Mouse (Mus musculus): ENCODE measurements around the gene Fam120b. TPM values are rescaled to one million over a fixed set of nuclear protein-coding genes. Genes with fewer than 3 reads are reported as not detected.
A peak's percentile ranks its signal among the peaks of the same experiment; 100 is the strongest.

The Fam120b gene
- polyA plus RNA-seq, 1 experiment from 2014 or later = 13.0 TPM

DNA sequence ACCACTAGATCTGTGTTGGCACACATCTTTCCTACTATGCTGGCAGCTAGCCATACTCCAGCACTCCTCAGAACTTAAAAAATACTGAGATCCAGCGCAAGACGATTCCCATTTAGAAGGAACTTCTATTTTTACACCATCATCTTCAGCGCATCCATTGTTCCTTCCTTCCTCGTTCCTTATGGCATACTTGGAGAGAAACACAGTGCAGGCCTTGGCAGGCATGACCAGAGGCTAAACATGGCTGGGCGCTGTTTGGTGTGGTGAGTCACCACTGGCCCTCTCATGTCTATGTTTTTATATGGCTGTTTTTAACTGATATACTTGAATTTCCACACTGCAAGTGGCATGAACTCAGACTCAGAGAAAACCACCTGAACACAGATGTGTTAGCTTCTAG is 30.4 kb upstream of the Fam120b start:
- H3K4me1 ChIP-seq (replicated peaks; ENCODE audit: control insufficient read depth, insufficient read depth, low read length) = no peaks in the 10 kb centered on the region
- DNase-seq (ENCODE audit: low spot score) (no peak), ATAC-seq (replicated peaks; ENCODE audit: low FRiP score) (no peak)
- H3K27me3 ChIP-seq (replicated peaks; ENCODE audit: control insufficient read depth, insufficient read depth, low read length) = peaks cover 8% of the 10 kb centered on the region; the same call in 1 of the 2 replicates
- H3K27ac ChIP-seq (ENCODE audit: low read depth, low read length) = no peak overlapping the region
- WGBS = 71% methylated on average over 5 of the region's 5 CpGs
- no peaks in the 10 kb centered on the region for H3K9me3 ChIP-seq (ENCODE audit: control insufficient read depth, low read length)
- H3K9ac ChIP-seq (ENCODE audit: low read depth, low read length) = no peak overlapping the region
- no peaks in the 10 kb centered on the region for H3K36me3 ChIP-seq (ENCODE audit: control insufficient read depth, insufficient read depth, low read length)
- H3K4me3 ChIP-seq (ENCODE audit: low read depth, low read length) = no peak overlapping the region
- no peak overlapping the region for H3K4me2 ChIP-seq

DNA sequence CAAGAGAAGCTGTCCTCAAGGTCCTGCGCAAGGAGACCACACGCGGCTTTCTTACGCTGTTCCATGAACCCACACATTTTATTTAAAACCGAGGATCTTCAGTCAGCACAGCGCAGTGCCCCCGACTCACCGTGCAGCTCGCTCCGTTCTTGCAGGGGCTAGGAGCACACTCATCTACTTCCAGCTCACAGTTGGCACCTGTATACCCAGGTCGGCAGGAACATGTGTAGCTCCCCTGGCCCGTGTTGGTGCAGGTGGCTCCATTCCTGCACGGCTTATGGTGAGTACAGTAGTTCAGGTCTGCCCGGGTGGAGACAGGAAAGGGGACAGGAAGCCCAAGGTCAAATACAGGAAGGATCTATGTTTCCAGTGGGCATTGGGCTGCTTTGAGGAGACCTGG is 25.6 kb upstream of the Fam120b start:
- H3K36me3 ChIP-seq (ENCODE audit: control insufficient read depth, insufficient read depth, low read length) = no peaks in the 10 kb centered on the region
- no peaks in the 10 kb centered on the region; the same call in 1 of the 2 replicates for H3K4me1 ChIP-seq (replicated peaks; ENCODE audit: control insufficient read depth, insufficient read depth, low read length)
- ATAC-seq (replicated peaks; ENCODE audit: low FRiP score) (no peak), DNase-seq (ENCODE audit: low spot score) (peak; percentile 21)
- H3K4me3 ChIP-seq (ENCODE audit: low read depth, low read length) = no peak overlapping the region
- WGBS = 81% methylated on average over 14 of the region's 14 CpGs
- H3K4me2 ChIP-seq = no peak overlapping the region; the same call in 1 of the 2 replicates
- no peak overlapping the region for H3K9ac ChIP-seq (ENCODE audit: low read depth, low read length)
- H3K9me3 ChIP-seq (ENCODE audit: control insufficient read depth, low read length) = no peaks in the 10 kb centered on the region
- peaks cover 44% of the 10 kb centered on the region for H3K27me3 ChIP-seq (replicated peaks; ENCODE audit: control insufficient read depth, insufficient read depth, low read length)
- no peak overlapping the region for H3K27ac ChIP-seq (ENCODE audit: low read depth, low read length)

DNA sequence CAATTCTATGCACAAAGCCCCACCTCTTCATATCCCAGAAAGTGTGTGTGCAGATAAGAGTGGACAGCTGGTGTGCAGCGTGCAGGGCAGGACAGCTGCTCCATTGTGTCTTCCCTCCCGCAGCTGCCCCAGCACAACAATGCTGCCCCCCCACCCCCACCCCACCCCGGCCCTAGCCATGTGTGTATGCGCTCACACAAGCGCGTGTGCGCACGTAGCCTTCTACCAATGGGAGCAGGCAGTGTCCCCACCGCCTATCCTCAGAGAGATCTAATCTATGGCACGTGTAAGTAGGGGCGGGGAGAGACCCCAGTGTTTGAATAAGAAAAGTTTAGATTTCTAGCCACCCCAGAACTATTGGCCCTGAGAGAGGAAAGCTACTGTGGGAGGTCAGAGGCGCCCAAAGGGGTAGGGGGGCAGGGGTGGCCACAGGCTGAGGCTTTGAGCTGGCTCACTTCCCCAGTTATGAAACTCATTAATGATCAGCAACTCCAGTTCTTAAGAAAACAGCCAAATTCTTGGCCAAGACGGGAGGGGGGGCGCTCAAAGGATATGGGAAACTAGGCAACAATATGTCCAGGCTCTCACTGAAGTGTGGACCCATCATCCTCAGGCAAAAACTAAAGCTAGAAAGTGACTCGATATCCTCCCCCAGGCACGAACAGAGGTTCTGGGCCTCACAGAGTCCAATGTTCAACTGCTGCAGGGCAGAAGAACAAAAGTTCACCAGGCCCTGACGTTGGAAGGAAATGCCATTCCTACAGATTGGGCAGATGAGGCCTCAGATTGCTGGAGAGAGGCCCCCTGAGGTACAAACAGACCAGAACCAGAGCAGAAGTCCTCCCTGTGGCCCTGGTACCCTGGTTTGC is 23.8 kb upstream of the Fam120b start:
- DNase-seq (ENCODE audit: low spot score) (peak; percentile 30), ATAC-seq (replicated peaks; ENCODE audit: low FRiP score) (no peak; the same call in 1 of the 2 replicates)
- WGBS = 48% methylated on average over 17 of the region's 17 CpGs
- no peak overlapping the region; the same call in 1 of the 2 replicates for H3K4me2 ChIP-seq
- no peaks in the 10 kb centered on the region for H3K9me3 ChIP-seq (ENCODE audit: control insufficient read depth, low read length)
- no peak overlapping the region for H3K27ac ChIP-seq (ENCODE audit: low read depth, low read length)
- H3K27me3 ChIP-seq (replicated peaks; ENCODE audit: control insufficient read depth, insufficient read depth, low read length) = peaks cover 62% of the 10 kb centered on the region
- H3K36me3 ChIP-seq (ENCODE audit: control insufficient read depth, insufficient read depth, low read length) = no peaks in the 10 kb centered on the region
- H3K9ac ChIP-seq (ENCODE audit: low read depth, low read length) = no peak overlapping the region
- H3K4me1 ChIP-seq (replicated peaks; ENCODE audit: control insufficient read depth, insufficient read depth, low read length) = no peaks in the 10 kb centered on the region; the same call in 1 of the 2 replicates
- H3K4me3 ChIP-seq (ENCODE audit: low read depth, low read length) = no peak overlapping the region

DNA sequence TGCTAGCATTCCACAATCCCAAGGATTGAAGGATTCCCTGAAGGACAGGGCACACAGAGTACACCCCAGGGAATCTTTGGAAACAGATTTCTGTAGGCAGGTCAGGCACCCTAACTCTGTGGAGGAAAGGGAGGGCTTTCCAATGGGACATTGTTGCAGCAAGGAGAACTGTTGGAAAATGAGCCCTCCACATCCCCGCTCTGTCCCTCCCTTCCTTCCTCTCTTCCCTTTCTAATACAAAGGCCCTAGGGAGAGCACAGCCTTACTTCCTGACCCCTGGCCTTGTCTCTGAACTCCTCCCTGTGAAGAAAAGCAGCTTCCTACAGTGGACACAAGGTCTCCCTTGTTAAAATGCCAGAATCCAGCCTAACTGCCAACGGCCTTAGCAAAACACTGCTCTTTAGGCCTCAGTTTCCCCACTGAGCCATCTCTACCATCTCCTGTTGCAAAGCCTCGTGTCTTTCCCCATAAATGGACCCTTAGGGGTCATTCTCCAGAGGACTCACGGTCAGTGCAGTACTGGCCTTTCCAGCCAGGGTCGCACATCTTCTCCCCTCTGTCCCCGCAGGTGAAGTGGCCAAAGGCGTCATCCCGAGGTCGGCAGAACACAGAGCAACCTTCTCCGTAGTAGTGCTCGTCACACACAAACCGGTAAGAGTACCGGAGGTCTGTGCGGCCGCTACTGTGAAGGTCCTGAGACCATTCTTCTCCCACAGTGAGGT is 22.9 kb upstream of the Fam120b start:
- H3K9me3 ChIP-seq (ENCODE audit: control insufficient read depth, low read length) = no peaks in the 10 kb centered on the region
- peaks cover 71% of the 10 kb centered on the region for H3K27me3 ChIP-seq (replicated peaks; ENCODE audit: control insufficient read depth, insufficient read depth, low read length)
- no peaks in the 10 kb centered on the region; the same call in 1 of the 2 replicates for H3K4me1 ChIP-seq (replicated peaks; ENCODE audit: control insufficient read depth, insufficient read depth, low read length)
- H3K9ac ChIP-seq (ENCODE audit: low read depth, low read length) = no peak overlapping the region
- no peak overlapping the region; the same call in 1 of the 2 replicates for H3K4me2 ChIP-seq
- ATAC-seq (replicated peaks; ENCODE audit: low FRiP score) (no peak), DNase-seq (ENCODE audit: low spot score) (peak; percentile 33)
- no peaks in the 10 kb centered on the region for H3K36me3 ChIP-seq (ENCODE audit: control insufficient read depth, insufficient read depth, low read length)
- H3K27ac ChIP-seq (ENCODE audit: low read depth, low read length) = no peak overlapping the region
- WGBS = 60% methylated on average over 15 of the region's 15 CpGs
- H3K4me3 ChIP-seq (ENCODE audit: low read depth, low read length) = no peak overlapping the region

DNA sequence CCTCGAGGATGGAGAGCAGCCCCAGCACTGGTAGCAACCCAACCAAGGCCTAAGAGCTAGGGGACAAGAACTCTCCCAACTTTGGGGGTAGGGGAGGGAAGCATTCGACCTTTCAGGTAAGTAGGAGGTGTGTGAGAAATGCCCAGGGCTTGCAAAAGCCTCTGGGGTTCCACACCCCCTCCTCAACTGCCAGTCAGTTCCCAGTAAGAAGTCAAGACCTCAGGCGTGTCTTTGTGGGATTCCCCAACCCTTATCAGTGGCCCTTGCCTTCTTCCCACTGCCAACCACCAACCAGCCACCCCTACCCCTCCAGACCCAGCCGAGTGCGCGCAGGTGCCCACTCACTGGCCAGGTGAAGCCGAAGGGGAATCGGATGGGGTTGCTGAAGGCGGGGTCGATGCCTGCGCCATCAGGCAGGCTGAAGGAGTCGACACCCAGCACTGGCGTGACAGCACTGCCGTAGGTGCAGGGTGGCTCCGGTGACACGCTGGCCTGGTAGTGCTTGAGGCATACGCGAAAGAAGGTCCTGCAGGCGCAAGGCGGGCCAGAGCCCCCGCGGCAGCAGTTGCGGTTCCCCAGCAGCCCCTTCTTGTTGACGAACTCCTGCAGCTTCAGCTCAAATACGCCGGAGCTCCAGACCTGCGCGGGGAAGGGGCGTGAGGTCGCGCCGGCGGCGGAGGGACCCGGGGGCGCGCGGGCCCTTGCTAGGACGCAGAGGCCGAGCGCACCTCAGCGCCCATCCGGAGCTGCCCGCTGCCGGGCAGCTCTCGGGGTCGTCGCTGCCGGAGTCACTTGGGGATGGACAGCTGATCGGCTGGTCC is 21.5 kb upstream of the Fam120b start:
- Histone ChIP-seq H3K27me3 (replicated peaks; ENCODE audit: control insufficient read depth, insufficient read depth, low read length) (peaks cover 83% of the 10 kb centered on the region), H3K4me3 (ENCODE audit: low read depth, low read length) (peak overlapping the region; percentile 58), H3K4me1 (replicated peaks; ENCODE audit: control insufficient read depth, insufficient read depth, low read length) (no peaks in the 10 kb centered on the region; the same call in 1 of the 2 replicates), H3K9me3 (ENCODE audit: control insufficient read depth, low read length) (no peaks in the 10 kb centered on the region), H3K27ac (ENCODE audit: low read depth, low read length) (no peak overlapping the region), H3K9ac (ENCODE audit: low read depth, low read length) (no peak overlapping the region; the same call in 1 of the 2 replicates), H3K4me2 (peak overlapping the region; percentile 78), H3K36me3 (ENCODE audit: control insufficient read depth, insufficient read depth, low read length) (no peaks in the 10 kb centered on the region)
- WGBS = 2% methylated on average over 48 of the region's 50 CpGs
- ATAC-seq (replicated peaks; ENCODE audit: low FRiP score) = no peak
- peak; percentile 43 for DNase-seq (ENCODE audit: low spot score)

DNA sequence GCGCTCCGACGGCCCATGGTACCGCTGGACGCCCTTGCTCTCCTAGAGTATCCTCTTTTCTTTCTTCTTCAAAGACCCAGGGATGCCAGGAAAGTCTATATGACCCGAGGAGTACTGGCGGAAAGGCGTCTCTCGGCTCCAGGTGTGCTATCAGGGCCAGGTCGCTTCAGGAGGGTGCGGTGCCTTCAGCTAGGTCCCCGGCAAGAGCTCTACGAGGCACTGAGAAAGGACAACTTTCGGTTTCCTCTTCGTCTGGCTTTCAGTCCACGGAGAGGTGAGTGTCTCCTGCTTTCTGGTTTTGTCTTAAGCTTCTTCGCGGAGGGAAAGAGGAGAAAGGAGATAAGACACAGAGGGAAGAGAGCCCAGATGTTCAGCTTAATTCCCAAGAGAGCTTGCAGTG is 20.8 kb upstream of the Fam120b start:
- Histone ChIP-seq H3K27me3 (replicated peaks; ENCODE audit: control insufficient read depth, insufficient read depth, low read length) (peaks cover 88% of the 10 kb centered on the region), H3K36me3 (ENCODE audit: control insufficient read depth, insufficient read depth, low read length) (no peaks in the 10 kb centered on the region), H3K4me2 (peak overlapping the region; percentile 78), H3K27ac (ENCODE audit: low read depth, low read length) (no peak overlapping the region), H3K4me3 (ENCODE audit: low read depth, low read length) (peak overlapping the region; percentile 58), H3K9ac (ENCODE audit: low read depth, low read length) (peak overlapping the region; percentile 20; the same call in 1 of the 2 replicates), H3K4me1 (replicated peaks; ENCODE audit: control insufficient read depth, insufficient read depth, low read length) (no peaks in the 10 kb centered on the region; the same call in none of the 2 replicates), H3K9me3 (ENCODE audit: control insufficient read depth, low read length) (no peaks in the 10 kb centered on the region)
- WGBS = under 1% methylated on average over 18 of the region's 18 CpGs
- ATAC-seq (replicated peaks; ENCODE audit: low FRiP score) = no peak
- peak; percentile 55 for DNase-seq (ENCODE audit: low spot score)

DNA sequence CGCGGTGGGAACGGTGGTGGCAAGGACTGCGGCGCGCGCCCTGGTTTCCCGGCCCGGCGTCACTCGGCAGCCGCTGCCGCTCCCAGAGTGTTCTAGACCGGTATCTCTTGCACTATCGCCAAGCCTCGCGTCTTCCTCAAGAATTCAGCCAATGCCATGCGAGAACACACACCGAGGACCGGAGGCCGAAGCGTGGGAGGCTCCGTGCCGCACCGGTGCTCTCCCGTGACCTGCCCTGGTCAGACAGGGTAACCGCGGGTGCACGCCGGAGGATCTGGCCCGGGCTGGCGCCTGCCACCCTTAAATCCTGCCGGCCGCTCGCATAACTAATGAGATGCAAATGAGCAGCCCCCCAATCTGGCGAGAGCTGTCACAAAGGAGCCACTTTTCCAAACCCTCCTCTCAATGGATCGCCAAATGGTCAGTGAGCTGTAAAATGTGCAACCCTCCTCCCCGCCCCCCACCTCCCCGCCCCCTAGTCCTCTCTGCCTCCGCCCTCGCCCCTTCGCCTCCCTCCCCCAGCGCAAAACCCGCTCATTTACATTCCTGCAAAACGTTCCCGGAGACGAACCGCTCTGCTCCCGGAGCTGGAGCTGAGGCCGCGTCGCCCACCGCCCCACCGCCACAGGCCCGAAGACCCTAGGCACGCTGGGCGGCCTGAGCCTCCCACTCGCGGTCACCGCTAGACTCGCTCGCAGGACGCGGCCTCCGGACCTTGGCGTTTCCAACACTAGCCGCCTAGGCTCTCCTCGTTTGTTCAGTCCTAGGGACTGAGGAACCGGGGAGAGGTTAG is 20.1 kb upstream of the Fam120b start:
- Histone ChIP-seq H3K4me3 (ENCODE audit: low read depth, low read length) (peak overlapping the region; percentile 58), H3K9ac (ENCODE audit: low read depth, low read length) (peak overlapping the region; percentile 35; the same call in 1 of the 2 replicates), H3K36me3 (ENCODE audit: control insufficient read depth, insufficient read depth, low read length) (no peaks in the 10 kb centered on the region), H3K9me3 (ENCODE audit: control insufficient read depth, low read length) (no peaks in the 10 kb centered on the region), H3K4me2 (peak overlapping the region; percentile 78), H3K27ac (ENCODE audit: low read depth, low read length) (peak overlapping the region; percentile 43; the same call in 1 of the 2 replicates), H3K27me3 (replicated peaks; ENCODE audit: control insufficient read depth, insufficient read depth, low read length) (peaks cover 90% of the 10 kb centered on the region), H3K4me1 (replicated peaks; ENCODE audit: control insufficient read depth, insufficient read depth, low read length) (peaks cover under 1% of the 10 kb centered on the region)
- peak; percentile 34 for ATAC-seq (replicated peaks; ENCODE audit: low FRiP score)
- peak; percentile 60 for DNase-seq (ENCODE audit: low spot score)
- WGBS = under 1% methylated on average over 66 of the region's 69 CpGs

All from liver, embryonic 11.5 days (tissue).